Mouse (Mus musculus) CH12.LX (cell line): ENCODE measurements around the gene Slc28a2. TPM values are rescaled to one million over a fixed set of nuclear protein-coding genes. Genes with fewer than 3 reads are reported as not detected.

Experiments
- DNase-seq: peaks from one replicate; pipeline ENCODE4 v3.0.0-alpha.2; 2013; ENCODE audit errors: extremely low read depth
- H3K27ac ChIP-seq: 2 replicates; pipeline ENCODE4 v1.5.1; 2012; ENCODE audit warnings: low read depth, mild to moderate bottlenecking, control low read depth, moderate library complexity; ENCODE audit not compliant: insufficient read depth
- H3K27me3 ChIP-seq: replicated peaks from 2 replicates; pipeline ENCODE3; 2012; ENCODE audit warnings: inconsistent platforms
- H3K36me3 ChIP-seq, 2 experiments: replicated peaks in 1 of 2; 2 replicates each; pipeline versions ENCODE3 to v1.6.1; 2012; ENCODE audit warnings: inconsistent platforms in 1 of 2, low read length in 1 of 2, mild to moderate bottlenecking in 1 of 2, mixed read lengths in 1 of 2, moderate library complexity in 1 of 2; ENCODE audit not compliant: control insufficient read depth in 1 of 2, insufficient read depth in 1 of 2
- H3K4me1 ChIP-seq, 2 experiments: 2 replicates each; pipeline ENCODE4 v1.6.1; 2012; ENCODE audit warnings: inconsistent platforms in 1 of 2, moderate library complexity in 1 of 2; ENCODE audit not compliant: insufficient read depth in 2 of 2, control insufficient read depth in 1 of 2
- H3K4me2 ChIP-seq: 2 replicates; pipeline ENCODE4 v1.6.1; 2012; ENCODE audit warnings: low read depth, mild to moderate bottlenecking, control low read depth; ENCODE audit not compliant: poor library complexity, insufficient read depth, severe bottlenecking
- H3K4me3 ChIP-seq, 3 experiments: fragments of 150-350 bp in 1 of 3; sonication (generic) in 1 of 3; replicated peaks in 1 of 3; 2 replicates each; pipeline versions ENCODE3 to v1.5.1; 2011 to 2012; ENCODE audit warnings: low read depth in 2 of 3, low read length in 2 of 3, mild to moderate bottlenecking in 2 of 3, moderate library complexity in 2 of 3, control low read depth in 1 of 3, improper control_type of control experiment in 1 of 3, inconsistent platforms in 1 of 3, mixed read lengths in 1 of 3; ENCODE audit not compliant: poor library complexity in 1 of 3
- H3K79me2 ChIP-seq: replicated peaks from 2 replicates; pipeline ENCODE4 v1.6.1; 2012; ENCODE audit warnings: mild to moderate bottlenecking, moderate library complexity; ENCODE audit not compliant: control insufficient read depth, poor library complexity, insufficient read depth, severe bottlenecking; ENCODE audit errors: extremely low read depth
- H3K9ac ChIP-seq: 2 replicates; pipeline ENCODE4 v1.6.1; 2012; ENCODE audit warnings: low read depth, mild to moderate bottlenecking, control low read depth, moderate library complexity; ENCODE audit not compliant: insufficient read depth
- H3K9me3 ChIP-seq: replicated peaks from 2 replicates; pipeline ENCODE3; 2012; ENCODE audit warnings: low read length, inconsistent platforms, mixed read lengths
- CTCF ChIP-seq, 2 experiments: IDR thresholded peaks in 1 of 2; conservative IDR thresholded peaks in 1 of 2; 2 replicates each; pipeline ENCODE4 v1.5.1; 2011 to 2012; ENCODE audit warnings: low read depth in 2 of 2, low read length in 2 of 2, improper control_type of control experiment in 1 of 2, inconsistent platforms in 1 of 2, mild to moderate bottlenecking in 1 of 2, moderate library complexity in 1 of 2
- E2F4 ChIP-seq: IDR thresholded peaks from 2 replicates; pipeline ENCODE4 v1.6.1; 2011; ENCODE audit warnings: low read depth, low read length, improper control_type of control experiment; ENCODE audit not compliant: insufficient replicate concordance
- EP300 ChIP-seq: IDR thresholded peaks from 2 replicates; pipeline ENCODE4 v1.6.1; 2011; ENCODE audit warnings: low read length, improper control_type of control experiment
- IRF4 ChIP-seq: IDR thresholded peaks from 2 replicates; pipeline ENCODE4 v1.6.1; 2014; ENCODE audit warnings: low read depth, mild to moderate bottlenecking, inconsistent platforms, low read length, improper control_type of control experiment
- JUN ChIP-seq: IDR thresholded peaks from 2 replicates; pipeline ENCODE4 v1.6.1; 2011; ENCODE audit warnings: low read depth, mild to moderate bottlenecking, low read length, improper control_type of control experiment, moderate library complexity; ENCODE audit not compliant: insufficient read depth
- MAFK ChIP-seq: IDR thresholded peaks from 2 replicates; pipeline ENCODE4 v1.6.1; 2011; ENCODE audit warnings: low read length, improper control_type of control experiment; ENCODE audit not compliant: insufficient replicate concordance
- MAZ ChIP-seq: IDR thresholded peaks from 2 replicates; pipeline ENCODE4 v1.6.1; 2012; ENCODE audit warnings: low read depth, mild to moderate bottlenecking, inconsistent platforms, low read length, improper control_type of control experiment, moderate library complexity
- RAD21 ChIP-seq: IDR thresholded peaks from 2 replicates; pipeline ENCODE4 v1.6.1; 2011; ENCODE audit warnings: low read depth, mild to moderate bottlenecking, low read length, improper control_type of control experiment, moderate library complexity
- SMC3 ChIP-seq: IDR thresholded peaks from 2 replicates; pipeline ENCODE4 v1.6.1; 2011; ENCODE audit warnings: low read depth, low read length, improper control_type of control experiment
- TCF12 ChIP-seq: IDR thresholded peaks from 2 replicates; pipeline ENCODE4 v1.6.1; 2014; ENCODE audit warnings: low read depth, mild to moderate bottlenecking, inconsistent platforms, low read length, improper control_type of control experiment
- UBTF ChIP-seq: IDR thresholded peaks from 2 replicates; pipeline ENCODE4 v1.6.1; 2012; ENCODE audit warnings: low read depth, mild to moderate bottlenecking, inconsistent platforms, low read length, improper control_type of control experiment, moderate library complexity
- USF1 ChIP-seq: IDR thresholded peaks from 2 replicates; pipeline ENCODE4 v1.6.1; 2014; ENCODE audit warnings: low read depth, mild to moderate bottlenecking, inconsistent platforms, low read length, improper control_type of control experiment
- USF2 ChIP-seq: conservative IDR thresholded peaks from 2 replicates; pipeline ENCODE4 v1.6.1; 2011; ENCODE audit warnings: low read depth, low read length, improper control_type of control experiment
- ZC3H11A ChIP-seq: IDR thresholded peaks from 2 replicates; pipeline ENCODE4 v1.6.1; 2012; ENCODE audit warnings: low read depth, mild to moderate bottlenecking, inconsistent platforms, low read length, improper control_type of control experiment
- ZMIZ1 ChIP-seq: IDR thresholded peaks from 2 replicates; pipeline ENCODE4 v1.6.1; 2012; ENCODE audit warnings: low read depth, mild to moderate bottlenecking, inconsistent platforms, low read length, improper control_type of control experiment
- ZNF384 ChIP-seq: IDR thresholded peaks from 2 replicates; pipeline ENCODE4 v1.6.1; 2012; ENCODE audit warnings: low read depth, low read length, improper control_type of control experiment, inconsistent platforms
- dilution Hi-C: fragments of 300-500 bp; cut with MboI; formaldehyde crosslinking; loops from 2 replicates; pipeline ENCODE4 v1.14.3; 2020; ENCODE audit warnings: low sequenced_read_pairs; ENCODE audit not compliant: extremely low pct_unique_long_range_greater_than_20kb, extremely low pct_ligation_motif_present
- in situ Hi-C: fragments of 300-500 bp; cut with MboI; formaldehyde crosslinking; loops from 3 replicates; pipeline ENCODE4 v1.14.3; 2019; ENCODE audit warnings: low sequenced_read_pairs, low pct_ligation_motif_present, low pct_unique_long_range_greater_than_20kb, mixed read lengths
- polyA plus RNA-seq: library from polyadenylated mRNA; unstranded; fragments of >175 nt; gene quantifications from 2 replicates; pipeline ENCODE4 v1.2.1, GENCODE M21; 2012; ENCODE audit warnings: low read depth; ENCODE audit not compliant: insufficient read length
- total RNA-seq, 2 experiments: library from RNA; depleted of rRNA; stranded (reverse); fragments of 300-350 nt in 1 of 2; fragments of >200 nt in 1 of 2; gene quantifications; 2 replicates each; pipeline ENCODE4 v1.2.3; 2012 to 2014

The Slc28a2 gene
- total and polyA plus RNA-seq, 3 experiments = 16.3 to 31.4 (median 30.3) TPM

- dilution Hi-C loops = no loop called here
- Histone ChIP-seq H3K27me3 (peaks cover 3% of the 10 kb centered on the region), H3K79me2 (no peaks in the 10 kb centered on the region), H3K4me1 (peaks cover 9 to 30% of the 10 kb centered on the region in 2 experiments), H3K36me3 (no peaks in the 10 kb centered on the region), H3K4me2 (peak overlapping the region; percentile 81), H3K9me3 (no peaks in the 10 kb centered on the region), H3K4me3 (peak overlapping the region; percentile 42 to 47 (median 47)), H3K27ac (no peak overlapping the region), H3K9ac (0 out of 2 replicates have a peak overlapping the region, but pooled peaks have one; percentile 8)
- no peak for TF ChIP-seq ZMIZ1
- TF ChIP-seq SMC3 = peak; percentile 86
- peak; percentile 59 for TF ChIP-seq ZC3H11A
- no peak for TF ChIP-seq USF2
- TF ChIP-seq CTCF (conservative IDR thresholded peaks at IDR 0.05 in 1 of 2, IDR thresholded peaks at IDR 0.05 in 1 of 2; ENCODE audit: low read depth in 2 of 2, low read length in 2 of 2) = peak; percentile 71 to 96
- TF ChIP-seq ZNF384 = peak; percentile 94
- peak; percentile 12; the same call in 1 of the 2 replicates for TF ChIP-seq JUN
- no peak for TF ChIP-seq IRF4
- TF ChIP-seq RAD21 = peak; percentile 93
- in situ Hi-C loops = loop anchor here (25.0 kb wide), 1 partner anchor 231 kb away; the partner anchor contains the start of gene Gatm
- peak; percentile 71 for DNase-seq
These were observed 45.4 kb upstream of the Slc28a2 start for GRCm38 (mm10) chr2:122380768-122381311.

GRCm38 (mm10) chr2:122381329-122382103 is 44.8 kb upstream of the Slc28a2 start:
- Histone ChIP-seq H3K79me2 (no peaks in the 10 kb centered on the region), H3K4me3 (no peak overlapping the region), H3K27ac (no peak overlapping the region), H3K4me1 (peaks cover 9 to 30% of the 10 kb centered on the region in 2 experiments), H3K9me3 (no peaks in the 10 kb centered on the region), H3K27me3 (peaks cover 3% of the 10 kb centered on the region), H3K4me2 (peak overlapping the region; percentile 81; the same call in 1 of the 2 replicates), H3K9ac (no peak overlapping the region), H3K36me3 (no peaks in the 10 kb centered on the region)
- in situ Hi-C loops = loop anchor here (25.0 kb wide), 1 partner anchor 231 kb away; the partner anchor contains the start of gene Gatm
- no peak for TF ChIP-seq IRF4
- no peak for TF ChIP-seq E2F4
- no peak for TF ChIP-seq MAZ
- no peak for TF ChIP-seq JUN
- TF ChIP-seq ZC3H11A = no peak
- no peak for TF ChIP-seq MAFK
- TF ChIP-seq EP300 = no peak
- TF ChIP-seq UBTF = no peak
- no peak for TF ChIP-seq USF1
- no peak for TF ChIP-seq TCF12
- dilution Hi-C loops = no loop called here
- DNase-seq = no peak
